Mouse (Mus musculus) CD8-positive naive resting alpha-beta T cell, adult 2 months (primary cell): ENCODE measurements at regions not wholly inside any gene's neighbourhood (a gene's known extent, or its start where the extent isn't known, plus 50 kb on each side); places are given as distances from the start of the nearest gene placed in this dataset.

Experiments used
- DNase-seq, 2 experiments: peaks; one replicate each; pipeline ENCODE4 v3.0.0; 2022; ENCODE audit warnings: low read depth in 2 of 2, low spot score in 2 of 2

DNA sequence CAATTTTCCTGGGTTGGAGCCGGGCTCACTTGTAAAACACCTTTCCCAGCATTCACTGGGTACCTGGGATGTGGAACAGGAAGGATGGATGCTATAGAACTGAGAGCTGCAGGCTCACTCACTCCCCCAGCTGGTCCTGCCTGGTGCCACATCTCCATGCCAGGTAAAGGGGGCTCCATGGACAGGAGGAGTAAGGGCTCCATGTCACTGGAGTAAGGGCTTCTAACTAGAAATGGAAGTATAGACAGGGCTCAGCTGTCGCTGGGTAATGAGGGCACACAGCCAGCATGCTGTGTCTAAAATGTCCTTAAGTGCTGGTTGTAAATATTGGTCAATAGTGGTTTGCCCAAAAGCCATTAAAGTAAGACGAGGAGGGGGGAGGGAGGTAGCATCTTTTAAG, 99.4 kb upstream of the Gpr12 start:
- no peak for DNase-seq

DNA sequence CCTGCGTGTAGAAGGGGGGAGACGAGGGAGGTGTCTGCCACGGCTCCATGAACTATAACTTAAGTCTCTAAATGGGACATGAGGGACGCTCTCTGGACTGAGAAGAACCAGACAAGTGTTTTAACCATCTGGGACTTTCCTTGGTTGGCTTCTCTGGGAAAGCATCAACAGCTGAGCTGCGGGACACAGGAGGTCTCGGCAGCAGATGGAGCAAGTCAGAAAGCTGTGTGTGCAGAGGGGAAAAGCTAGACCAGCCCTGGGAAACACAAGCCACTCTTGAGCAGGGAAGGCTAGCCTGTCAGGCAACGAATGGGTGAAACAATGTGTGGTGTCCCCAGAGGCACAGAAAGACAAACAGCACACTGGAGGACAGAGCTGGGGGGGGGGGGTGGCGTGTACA, 98.5 kb upstream of the Gpr12 start:
- no peak for DNase-seq

DNA sequence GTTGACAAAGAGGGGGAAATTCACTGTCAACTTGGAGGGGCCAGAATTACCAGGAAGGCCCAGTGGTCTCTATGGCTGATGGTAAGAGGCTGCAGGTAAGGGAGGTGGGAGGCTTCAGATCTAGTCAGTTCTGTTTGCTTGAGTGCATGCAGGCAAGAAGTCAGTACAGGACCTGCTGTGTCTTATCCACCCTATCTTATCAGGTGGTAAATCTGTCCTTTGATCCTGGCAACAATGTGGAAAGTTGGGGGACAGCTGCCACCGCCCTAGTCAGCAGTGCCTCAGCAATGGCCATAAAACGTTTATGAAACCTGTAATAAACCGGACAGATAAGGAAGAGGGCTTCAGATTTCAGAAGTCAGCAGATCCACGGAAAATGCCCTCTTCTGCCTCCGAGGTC, 97.9 kb upstream of the Gpr12 start:
- DNase-seq = no peak

DNA sequence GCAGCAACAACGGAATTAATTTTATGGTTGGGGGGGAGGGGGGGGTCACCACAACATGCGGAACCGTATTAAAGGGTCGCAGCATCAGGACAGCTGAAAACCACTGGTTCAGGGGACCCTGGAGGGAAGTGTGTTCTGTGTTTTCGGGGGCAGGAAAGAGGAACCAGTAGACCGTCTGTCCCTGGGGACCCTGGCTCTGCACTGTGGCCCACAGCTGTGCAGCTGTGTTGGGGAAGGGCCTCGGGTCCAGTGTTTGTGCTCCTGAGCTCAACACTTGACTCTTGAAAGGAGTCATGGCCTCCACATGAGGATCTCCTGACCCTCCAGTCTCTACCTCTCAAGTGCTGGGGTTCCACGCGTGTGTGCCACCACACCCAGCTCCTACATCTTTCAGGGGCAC, 96.5 kb upstream of the Gpr12 start:
- DNase-seq = no peak

DNA sequence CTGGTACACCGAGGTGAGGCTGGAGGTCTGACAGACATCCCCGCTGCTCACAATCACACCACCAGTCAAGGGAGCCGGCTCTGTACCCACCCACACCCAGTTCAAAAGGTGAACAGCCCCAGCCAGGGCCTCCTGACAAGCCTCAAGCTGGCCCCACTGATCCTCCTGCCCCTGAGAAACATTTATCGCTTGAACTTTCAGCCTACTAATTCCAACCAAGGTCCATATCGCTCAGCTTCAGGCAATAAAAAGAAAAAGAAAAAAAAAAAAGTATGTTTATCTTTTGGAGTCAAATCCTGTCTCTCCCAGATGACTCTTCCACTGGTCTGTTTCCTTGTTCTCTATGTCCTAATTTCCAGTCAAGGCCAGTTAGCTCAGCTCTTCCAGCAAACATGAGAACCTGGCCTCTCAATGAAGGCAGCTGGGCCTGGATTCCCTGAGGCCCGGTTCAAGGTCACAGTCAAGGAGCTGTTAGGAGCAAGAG, 94.2 kb upstream of the Gpr12 start:
- no peak for DNase-seq

DNA sequence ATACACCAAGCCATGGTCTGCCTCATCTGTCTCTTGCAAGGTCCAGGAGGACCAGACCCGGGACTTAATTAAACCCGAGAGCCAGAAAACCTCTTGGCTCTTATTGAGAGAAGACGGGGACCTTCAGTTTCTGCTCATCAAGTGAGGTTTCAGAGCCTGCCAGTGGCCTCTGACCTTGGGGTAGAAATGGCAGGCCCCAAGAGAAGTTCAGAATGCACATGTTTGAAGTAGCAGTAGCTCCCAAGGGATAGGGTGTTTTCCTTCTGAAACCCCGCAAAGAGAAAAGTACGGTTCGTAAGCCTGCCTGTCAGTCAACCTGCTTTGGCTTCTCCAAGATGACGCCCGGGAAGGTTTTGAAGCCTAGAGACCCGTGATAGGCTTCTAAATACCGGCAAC, 93.7 kb upstream of the Gpr12 start:
- no peak for DNase-seq

DNA sequence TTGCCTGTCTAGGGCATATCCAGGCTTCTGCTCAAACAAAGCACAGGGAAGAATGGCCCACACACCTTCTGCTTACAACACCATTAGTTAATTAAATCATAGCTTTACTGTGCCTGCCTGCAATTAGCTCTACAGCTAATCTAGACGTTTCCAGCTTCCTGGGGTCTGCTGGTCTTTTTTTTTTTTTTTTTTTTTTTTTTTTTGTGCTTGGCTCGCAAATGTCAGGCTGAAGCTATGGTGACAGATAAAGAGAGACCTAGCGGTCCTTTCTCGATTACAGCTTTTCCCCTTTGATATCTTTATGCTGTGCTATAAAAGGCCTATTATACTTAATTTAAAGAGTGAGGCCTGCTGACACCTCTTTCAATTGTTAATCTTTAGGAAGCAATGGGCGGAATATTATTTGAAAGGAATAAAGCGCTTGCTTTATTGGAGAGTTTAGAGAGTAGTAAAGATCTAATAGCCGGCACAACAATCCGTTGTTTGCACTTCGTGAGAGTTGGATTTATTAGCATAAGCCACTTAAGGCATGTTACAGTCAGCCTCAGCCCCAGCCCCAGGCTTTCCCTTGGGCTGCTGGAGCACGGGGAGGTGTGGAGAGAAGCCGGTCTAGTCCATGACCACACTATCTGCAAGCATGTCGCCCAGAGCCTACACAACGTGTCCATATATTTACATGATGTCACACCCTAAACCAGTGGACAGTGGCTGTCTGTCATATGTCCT, 93.2 kb upstream of the Gpr12 start:
- DNase-seq = no peak

DNA sequence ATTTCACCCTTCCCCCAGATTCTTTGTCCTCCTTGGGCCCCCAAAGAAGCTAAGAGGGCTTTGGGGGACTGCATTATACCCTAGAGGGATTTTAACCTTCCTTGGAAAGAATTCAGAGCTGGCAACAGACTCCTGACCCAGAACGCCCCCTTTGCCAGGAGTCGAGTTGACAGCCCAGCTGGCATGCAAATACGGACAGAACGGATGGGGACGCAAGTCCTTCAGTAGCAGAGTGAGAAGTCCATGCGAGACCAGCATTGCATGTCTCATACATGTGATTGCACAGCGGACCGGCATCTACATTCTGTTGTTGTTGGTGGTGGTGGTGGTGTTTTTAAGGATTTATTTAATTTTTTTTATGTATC, 92.1 kb upstream of the Gpr12 start:
- DNase-seq = no peak

DNA sequence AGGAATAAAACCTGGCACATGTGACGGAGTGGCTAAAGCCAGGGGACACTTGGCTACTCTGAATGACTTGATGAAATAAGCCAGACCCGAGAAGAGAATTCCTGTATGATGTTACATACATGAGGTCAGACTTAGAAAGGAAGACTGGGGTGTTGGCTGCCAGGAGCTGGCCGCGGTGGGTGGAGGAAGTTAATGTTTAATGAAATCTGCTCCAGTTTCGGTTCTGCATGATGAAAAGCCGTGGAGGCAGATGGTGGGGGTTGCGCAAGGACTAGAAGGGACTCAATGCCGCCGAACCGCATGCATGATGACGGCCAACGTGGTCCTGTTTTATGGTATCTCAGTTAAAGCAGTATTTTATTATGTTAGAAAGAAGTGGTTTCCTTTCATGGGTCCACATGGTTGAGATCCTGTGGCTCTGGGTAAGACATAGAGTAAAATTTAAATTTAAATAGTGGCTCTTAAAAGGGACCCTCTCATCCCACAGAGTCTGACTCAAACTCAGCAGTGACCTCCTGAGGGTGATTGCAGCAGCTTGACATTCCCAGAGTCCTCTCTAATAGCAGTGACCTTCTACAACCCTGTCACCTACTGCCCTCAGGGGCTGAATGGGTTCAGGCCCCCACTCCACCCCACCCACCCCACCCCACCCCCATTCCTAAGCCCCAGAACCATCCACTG, 91.6 kb upstream of the Gpr12 start:
- DNase-seq = no peak

DNA sequence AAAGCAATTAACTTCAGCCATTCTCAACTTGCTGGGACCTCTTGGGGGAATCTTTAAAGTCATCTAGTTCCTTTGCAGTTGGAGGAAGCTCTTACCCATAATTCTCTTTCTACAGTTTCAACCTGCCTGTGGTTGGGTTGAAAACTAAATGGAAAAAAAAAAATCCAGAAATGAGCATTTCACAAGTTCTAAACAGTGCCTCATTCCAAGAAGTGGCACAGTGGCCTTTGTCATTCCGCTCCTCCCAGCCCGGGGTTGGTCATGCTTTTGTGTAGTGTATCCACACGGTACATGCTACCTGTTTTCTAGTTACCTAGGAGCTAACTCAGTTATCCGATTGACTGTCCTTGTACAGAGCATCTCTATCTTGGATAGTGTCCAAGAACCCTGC, 90.8 kb upstream of the Gpr12 start:
- DNase-seq = no peak

DNA sequence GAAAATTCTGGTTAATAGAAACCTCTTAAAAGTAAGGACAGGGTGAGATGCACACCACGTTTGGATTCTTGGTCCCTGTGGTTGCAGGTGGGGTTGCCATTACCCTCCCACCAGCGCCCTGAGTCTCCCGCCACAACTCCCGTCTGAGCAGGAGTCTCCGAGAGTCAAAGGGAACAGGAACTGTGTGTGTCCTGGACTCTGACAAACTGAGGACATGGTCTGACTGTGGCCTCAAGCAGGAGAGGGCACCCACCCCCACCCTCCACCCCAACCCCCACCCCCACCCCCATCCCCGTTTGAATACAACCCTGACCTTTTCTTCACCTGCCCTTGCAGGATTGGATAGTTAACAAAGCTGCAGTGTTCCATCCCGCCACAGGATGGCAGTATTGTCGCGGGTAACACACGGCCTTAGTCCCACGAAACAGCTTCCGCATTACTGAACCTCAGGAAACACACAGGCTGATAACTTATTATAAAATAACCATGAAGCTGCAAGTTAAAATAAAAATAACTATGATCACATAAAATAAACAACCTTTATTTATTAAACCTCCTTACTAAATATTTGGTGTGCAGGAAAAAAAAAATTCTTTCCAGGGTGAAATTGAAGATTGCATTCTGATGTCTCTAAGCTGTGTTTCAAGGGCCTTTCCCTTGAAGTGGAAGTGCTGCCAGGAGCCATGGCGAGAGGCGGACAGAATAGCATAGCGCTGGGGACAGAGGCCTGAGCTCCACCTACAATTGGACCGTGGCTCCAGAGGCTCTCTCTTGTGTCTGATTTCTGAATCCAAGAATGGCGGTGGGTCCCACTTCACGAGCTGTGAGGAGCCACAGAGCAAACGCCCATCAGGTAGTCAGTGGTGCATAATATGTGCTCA, 90.2 kb upstream of the Gpr12 start:
- DNase-seq = peak; percentile 35 to 39

DNA sequence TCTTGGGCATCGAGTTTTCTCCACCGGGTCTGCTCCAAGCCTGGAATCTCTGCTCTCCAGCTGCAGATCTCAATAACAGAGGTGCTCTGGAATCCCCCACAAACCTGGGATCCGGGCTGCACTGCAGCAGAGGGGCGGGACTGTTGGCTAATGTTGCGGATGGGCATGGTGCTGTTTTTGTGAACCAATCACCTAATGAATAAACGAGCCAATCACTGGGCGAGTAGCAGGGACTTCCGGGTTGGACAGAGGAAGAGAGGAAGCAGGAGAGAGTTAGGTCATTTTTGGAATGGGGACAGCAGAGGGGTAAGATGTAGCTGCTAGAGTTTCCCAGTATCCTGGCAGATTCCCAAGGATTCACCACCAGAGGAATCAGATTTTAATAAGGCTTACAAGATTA, 76.7 kb upstream of the Gpr12 start:
- DNase-seq = no peak

DNA sequence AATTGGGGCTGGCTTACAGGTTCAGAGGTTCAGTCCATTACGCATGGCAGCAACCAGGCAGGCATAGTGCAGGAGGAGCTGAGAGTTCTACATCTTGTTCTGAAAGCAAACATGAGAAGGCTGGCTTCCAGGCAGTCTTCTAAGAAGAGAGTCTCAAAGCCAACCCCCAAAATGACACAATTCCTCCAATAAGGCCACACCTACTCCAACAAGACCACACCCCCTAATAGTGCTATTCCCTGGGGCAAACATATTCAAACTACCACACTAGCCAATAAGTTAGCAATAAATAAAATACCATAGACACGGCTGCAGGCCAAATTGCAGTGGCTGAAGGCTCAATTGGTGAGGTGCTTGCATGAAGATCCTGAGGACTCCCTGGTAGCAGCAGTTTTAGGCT, 72.2 kb upstream of the Gpr12 start:
- no peak for DNase-seq

DNA sequence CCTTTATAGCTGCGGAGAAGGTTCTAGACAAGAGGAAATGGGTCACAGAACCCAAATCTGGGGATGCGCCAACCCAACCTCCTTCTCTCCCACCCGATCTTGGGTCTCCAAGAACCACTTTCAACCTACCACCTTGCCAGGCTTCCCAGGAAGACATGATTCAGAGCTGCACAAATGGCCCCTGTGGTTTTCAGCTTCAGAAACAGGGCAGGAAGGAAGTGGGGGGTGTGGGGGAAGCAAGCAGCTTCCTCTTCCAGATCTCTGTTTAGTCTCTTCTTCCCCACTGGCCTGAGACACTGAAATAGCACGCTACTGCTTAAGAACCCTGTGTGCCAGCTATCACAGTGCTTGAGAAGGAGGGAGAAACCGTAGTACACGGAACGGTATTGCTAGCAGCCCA, 70.4 kb upstream of the Gpr12 start:
- DNase-seq = no peak

DNA sequence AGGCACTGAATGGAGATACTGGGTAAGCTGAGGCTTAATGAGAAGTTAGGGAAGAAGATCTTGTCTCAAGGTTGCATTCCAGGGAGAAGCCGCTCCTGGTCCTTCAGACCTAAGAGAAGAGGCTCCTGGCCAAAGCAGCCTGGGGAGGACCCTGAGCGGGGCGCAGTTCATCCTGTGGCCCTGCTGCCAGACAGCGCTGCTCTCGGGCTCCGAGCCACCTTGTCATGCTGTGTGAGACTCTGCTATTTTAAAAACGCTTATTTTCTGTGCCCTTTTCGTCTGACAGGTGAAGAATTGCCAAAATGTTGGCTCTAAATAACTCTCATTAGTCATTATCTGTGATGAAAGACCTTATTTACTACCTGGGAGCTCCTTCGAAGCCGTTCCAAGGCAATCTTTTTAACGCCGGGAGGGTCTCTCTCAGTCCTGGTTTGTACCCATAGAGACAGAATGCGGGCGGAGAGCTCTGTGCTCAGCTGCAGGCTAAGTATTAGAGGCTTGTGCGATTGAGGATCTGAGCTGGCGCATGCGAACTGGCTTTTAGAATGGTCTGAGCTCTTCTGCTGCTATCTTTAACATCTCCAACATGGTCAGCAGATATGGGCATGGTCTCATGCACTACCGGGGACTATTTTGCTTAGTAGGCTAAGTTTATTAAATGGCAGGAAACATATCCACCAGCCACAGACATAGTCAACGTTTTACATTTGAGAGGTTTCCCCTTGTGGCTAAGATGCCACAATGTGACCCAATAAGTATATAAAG, 68.8 kb upstream of the Gpr12 start:
- DNase-seq = no peak

DNA sequence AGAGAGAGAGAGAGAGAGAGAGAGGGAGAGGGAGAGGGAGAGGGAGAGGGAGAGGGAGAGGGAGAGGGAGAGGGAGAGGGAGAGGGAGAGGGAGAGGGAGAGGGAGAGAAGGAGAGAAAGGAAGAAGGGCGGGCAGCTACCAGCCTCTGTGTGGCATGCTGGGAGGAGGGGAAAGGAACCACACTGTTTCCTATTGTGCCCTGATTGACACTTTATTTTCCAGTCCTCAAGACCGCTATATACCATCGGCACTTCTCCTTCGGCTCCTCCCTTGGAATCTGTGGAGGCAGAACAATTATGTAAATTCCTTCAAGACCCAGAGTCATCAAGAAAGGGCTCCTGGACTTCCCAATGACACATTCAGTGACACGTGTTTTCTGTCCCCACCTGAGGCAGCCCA, 67.8 kb upstream of the Gpr12 start:
- DNase-seq = no peak

DNA sequence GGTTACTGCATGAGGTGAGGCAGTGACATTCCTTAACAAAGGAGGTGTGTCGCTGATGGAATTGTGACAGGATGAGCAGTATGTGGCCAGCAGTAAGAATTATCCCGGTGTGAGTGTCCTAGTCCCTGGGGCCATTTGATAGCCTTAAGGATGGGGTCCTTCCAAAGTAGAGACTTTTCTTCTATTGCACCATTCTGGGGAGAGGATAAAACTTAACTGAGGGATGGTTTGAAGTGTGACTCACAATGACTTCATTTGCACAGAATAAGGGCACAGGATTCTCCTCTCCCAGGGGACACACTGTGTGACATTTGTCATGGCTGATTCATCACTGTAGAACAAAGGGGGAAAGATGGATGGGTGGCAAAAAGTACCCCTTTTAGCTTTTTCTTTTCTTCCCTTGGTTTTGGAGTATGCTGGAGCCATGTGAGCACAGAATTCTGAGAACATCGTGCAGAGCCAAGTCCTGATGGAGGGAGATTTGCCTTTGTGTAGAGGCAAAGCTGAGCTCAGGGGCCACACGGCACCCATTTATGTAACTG, 63.6 kb upstream of the Gpr12 start:
- DNase-seq = no peak

DNA sequence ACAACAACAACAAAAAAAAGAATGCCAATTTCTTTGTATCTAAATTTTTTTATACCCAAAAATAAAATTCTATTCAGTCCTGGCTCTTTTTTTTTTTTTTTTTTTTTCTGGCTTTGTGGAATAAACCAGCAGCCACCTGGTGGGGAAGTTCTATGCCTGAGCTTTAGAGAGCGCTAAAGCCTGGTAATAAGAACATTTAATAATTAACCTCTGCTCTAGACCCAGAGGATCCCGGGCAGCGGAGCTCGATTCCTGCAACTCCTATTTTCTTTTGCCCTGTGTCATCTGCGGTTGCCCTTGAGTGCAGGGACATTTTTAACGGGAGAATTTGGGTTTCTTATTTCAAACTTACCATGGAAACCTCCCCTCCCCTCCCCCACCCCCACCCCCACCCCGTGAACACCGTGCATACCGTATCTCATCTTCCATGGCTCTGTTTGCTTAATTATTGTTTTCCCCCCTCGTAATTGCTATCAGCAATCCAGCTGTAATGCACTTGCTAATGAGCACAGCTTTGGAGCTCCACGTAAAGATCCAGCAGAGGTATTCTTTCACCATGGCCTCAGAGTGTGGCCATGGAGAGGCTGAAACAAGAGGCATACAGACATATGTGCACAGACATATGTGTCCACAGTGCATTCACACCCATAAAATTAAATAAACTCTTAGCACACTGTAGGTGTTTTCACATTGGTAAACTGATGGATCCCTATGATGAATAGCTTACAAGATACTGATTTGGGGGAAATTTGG, 62.8 kb upstream of the Gpr12 start:
- no peak for DNase-seq

DNA sequence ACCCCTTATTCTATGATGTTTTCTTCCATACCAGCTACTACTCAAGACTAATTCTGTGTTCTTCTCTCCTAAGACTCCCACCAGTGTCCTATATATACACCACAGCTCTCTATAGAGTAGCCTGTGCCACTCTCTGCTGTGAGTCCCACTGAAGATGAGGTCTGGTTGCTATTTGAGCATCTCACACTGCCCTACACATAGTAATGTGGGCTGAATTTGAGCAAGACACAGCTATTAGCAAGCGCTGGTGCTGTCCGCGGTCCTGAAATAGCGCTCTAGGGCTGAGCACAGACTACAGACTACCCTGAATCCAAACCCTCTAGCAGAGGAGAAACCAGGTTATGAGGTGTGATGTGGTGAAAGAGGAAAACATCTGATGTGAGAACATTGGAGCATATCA, 59.5 kb upstream of the Gpr12 start:
- DNase-seq = no peak

DNA sequence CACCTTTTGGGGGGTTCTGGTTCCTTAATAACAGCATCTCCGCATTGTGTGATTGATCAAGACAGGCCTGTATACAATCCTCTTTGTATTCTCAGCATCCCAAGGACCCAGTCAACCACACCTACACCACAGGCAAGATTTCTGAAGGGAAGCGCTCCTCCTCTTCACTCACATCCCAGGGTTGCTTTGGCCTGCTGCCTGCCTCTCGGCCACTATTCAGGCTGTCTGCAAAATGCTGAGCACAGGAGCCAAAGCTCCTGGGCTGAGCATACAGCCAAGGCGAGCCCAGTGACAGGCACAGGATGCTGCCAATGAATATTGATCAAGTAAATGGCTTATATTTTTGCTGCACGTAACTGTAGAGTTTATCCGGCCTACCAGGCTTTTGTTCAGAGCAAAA, 56.9 kb upstream of the Gpr12 start:
- no peak for DNase-seq
